Mouse (Mus musculus) embryonic stem cell, embryonic (primary cell): ENCODE data around the gene Rgl2.

Experiments
- CTCF ChIA-PET, 4 experiments: fragments of 300-600 bp in 2 of 4; fragments of 350-600 bp in 2 of 4; sonication (Branson Sonifier 250); formaldehyde crosslinking; loops; one replicate each; lab custom pipeline; 2022; ENCODE audit warnings: inconsistent platforms in 2 of 4; lab: Charles Lee
- POLR2A ChIA-PET, 4 experiments: fragments of 300-600 bp in 2 of 4; fragments of 350-600 bp in 2 of 4; sonication (Branson Sonifier 250); formaldehyde crosslinking; loops; one replicate each; lab custom pipeline; 2022; ENCODE audit warnings: antibody characterized with exemption in 4 of 4, inconsistent platforms in 1 of 4; lab: Charles Lee

Rgl2 gene

GRCm38 (mm10) chr17:33911813-33912414 is 17.4 kb upstream of the Rgl2 start:
- ChIA-PET CTCF (interaction anchor here (0.6 to 5.2 kb wide), 12 partner anchors 12 to 110 kb away, joined by 3 to 51 read pairs (median 4); partner anchors contain the start of gene Rgl2 (in 1 of the 4)), POLR2A (interaction anchor here (0.5 to 13.1 kb wide), 24 partner anchors 8 to 152 kb away, joined by 3 to 258 read pairs (median 6); partner anchors contain the start of genes B3galt4 (in 4 of the 4), Ndufa7 (in 2 of the 4), Pfdn6 (in 2 of the 4) and Rps18 (in 2 of the 4))

GRCm38 (mm10) chr17:33913264-33913663 is 16.1 kb upstream of the Rgl2 start:
- ChIA-PET POLR2A (interaction anchor here in 3 of 4 experiments (0.6 to 13.1 kb wide), 16 partner anchors 9 to 153 kb away, joined by 3 to 258 read pairs (median 6); partner anchors contain the start of genes B3galt4 (in 3 of the 3), Ndufa7 (in 2 of the 3), Rps18 (in 2 of the 3) and Rps28 (in 2 of the 3)), CTCF (interaction anchor here (0.6 to 5.2 kb wide), 8 partner anchors 10 to 1181 kb away, joined by 3 to 51 read pairs (median 4); no protein-coding TSS in a partner anchor)

- ChIA-PET CTCF (interaction anchor here in 3 of 4 experiments (0.6 to 3.5 kb wide), 5 partner anchors 11 to 1182 kb away, joined by 3 to 31 read pairs (median 10); no protein-coding TSS in a partner anchor), POLR2A (interaction anchor here in 3 of 4 experiments (0.7 to 13.1 kb wide), 11 partner anchors 6 to 922 kb away, joined by 3 to 258 read pairs (median 44); partner anchors contain the start of genes B3galt4 (in 2 of the 3), Daxx (in 1 of the 3), Kifc1 (in 1 of the 3) and Rgl2 (in 1 of the 3))
Observed at GRCm38 (mm10) chr17:33913905-33914304, 15.4 kb upstream of the Rgl2 start.

GRCm38 (mm10) chr17:33914969-33915391 is 14.4 kb upstream of the Rgl2 start:
- ChIA-PET POLR2A (interaction anchor here (0.6 to 13.1 kb wide), 49 partner anchors 7 to 455 kb away, joined by 3 to 258 read pairs (median 7); partner anchors contain the start of genes B3galt4 (in 3 of the 4), H2-DMa (in 3 of the 4), Rgl2 (in 3 of the 4) and Rps18 (in 3 of the 4)), CTCF (interaction anchor here (0.6 to 3.5 kb wide), 17 partner anchors 8 to 1202 kb away, joined by 3 to 31 read pairs (median 5); partner anchors contain the start of gene Kifc1 (in 1 of the 4))

- POLR2A ChIA-PET: interaction anchor here (0.5 to 13.1 kb wide), 73 partner anchors 8 to 455 kb away, joined by 3 to 258 read pairs (median 6); partner anchors contain the start of genes B3galt4 (in 3 of the 4), H2-DMa (in 3 of the 4), Ndufa7 (in 3 of the 4) and Rgl2 (in 3 of the 4)
- CTCF ChIA-PET: interaction anchor here (0.6 to 3.5 kb wide), 22 partner anchors 8 to 193 kb away, joined by 3 to 31 read pairs (median 4); partner anchors contain the start of genes Kifc1 (in 1 of the 4), Rxrb (in 1 of the 4) and Slc39a7 (in 1 of the 4)
Observed at GRCm38 (mm10) chr17:33915671-33916250, 13.6 kb upstream of the Rgl2 start, which contains the start of the genes Tapbp and Zbtb22. TSS of gene Tapbp (plus strand) at chr17:33915899. TSS of gene Zbtb22 (plus strand) at chr17:33915904.

- POLR2A ChIA-PET: interaction anchor here (0.5 to 13.1 kb wide), 64 partner anchors 8 to 330 kb away, joined by 3 to 258 read pairs (median 6); partner anchors contain the start of genes B3galt4 (in 3 of the 4), H2-DMa (in 3 of the 4), Ndufa7 (in 3 of the 4) and Rps18 (in 3 of the 4)
- CTCF ChIA-PET: interaction anchor here in 3 of 4 experiments (0.6 to 3.5 kb wide), 15 partner anchors 8 to 115 kb away, joined by 3 to 31 read pairs (median 4); partner anchors contain the start of genes Kifc1 (in 1 of the 3), Rxrb (in 1 of the 3) and Slc39a7 (in 1 of the 3)
Observed at GRCm38 (mm10) chr17:33916294-33916693, 13.0 kb upstream of the Rgl2 start.

- CTCF ChIA-PET: interaction anchor here in 3 of 4 experiments (0.8 to 3.5 kb wide), 5 partner anchors 8 to 52 kb away, joined by 3 to 31 read pairs (median 4); partner anchors contain the start of gene Daxx (in 1 of the 3)
- POLR2A ChIA-PET: interaction anchor here in 3 of 4 experiments (0.5 to 13.1 kb wide), 36 partner anchors 8 to 205 kb away, joined by 3 to 258 read pairs (median 11); partner anchors contain the start of genes B3galt4 (in 3 of the 3), Ndufa7 (in 3 of the 3), Rps18 (in 3 of the 3) and Rps28 (in 3 of the 3)
Observed at GRCm38 (mm10) chr17:33916847-33917655, 12.3 kb upstream of the Rgl2 start.

GRCm38 (mm10) chr17:33917656-33918292 is 11.6 kb upstream of the Rgl2 start:
- CTCF ChIA-PET: interaction anchor here in 2 of 4 experiments (0.6 to 0.8 kb wide), 2 partner anchors 9 to 78 kb away, joined by 4 read pairs; partner anchors contain the start of gene Daxx (in 1 of the 2)
- POLR2A ChIA-PET: interaction anchor here in 3 of 4 experiments (0.7 to 13.1 kb wide), 12 partner anchors 8 to 234 kb away, joined by 7 to 258 read pairs (median 42); partner anchors contain the start of genes B3galt4 (in 2 of the 3), Daxx (in 2 of the 3), Rgl2 (in 2 of the 3) and Ndufa7 (in 1 of the 3)

GRCm38 (mm10) chr17:33918293-33919203 is 10.8 kb upstream of the Rgl2 start:
- ChIA-PET CTCF (interaction anchor here in 3 of 4 experiments (0.6 to 2.1 kb wide), 15 partner anchors 8 to 275 kb away, joined by 3 to 18 read pairs (median 4); partner anchors contain the start of genes Daxx (in 1 of the 3), Kank3 (in 1 of the 3), Kifc1 (in 1 of the 3) and Rgl2 (in 1 of the 3)), POLR2A (interaction anchor here in 3 of 4 experiments (0.7 to 6.2 kb wide), 36 partner anchors 8 to 235 kb away, joined by 3 to 79 read pairs (median 6); partner anchors contain the start of genes Daxx (in 3 of the 3), Rgl2 (in 3 of the 3), Cd320 (in 2 of the 3) and Ndufa7 (in 2 of the 3))

GRCm38 (mm10) chr17:33919351-33920281 is 9.7 kb upstream of the Rgl2 start:
- CTCF ChIA-PET: interaction anchor here in 3 of 4 experiments (0.7 to 2.1 kb wide), 12 partner anchors 9 to 276 kb away, joined by 3 to 18 read pairs (median 4); partner anchors contain the start of genes Daxx (in 1 of the 3), Kank3 (in 1 of the 3), Kifc1 (in 1 of the 3) and Rgl2 (in 1 of the 3)
- POLR2A ChIA-PET: interaction anchor here in 3 of 4 experiments (0.6 to 6.2 kb wide), 36 partner anchors 10 to 234 kb away, joined by 3 to 79 read pairs (median 4); partner anchors contain the start of genes Daxx (in 3 of the 3), Rgl2 (in 3 of the 3), B3galt4 (in 2 of the 3) and Cd320 (in 2 of the 3)

- CTCF ChIA-PET: interaction anchor here in 3 of 4 experiments (0.5 to 6.7 kb wide), 8 partner anchors 10 to 211 kb away, joined by 3 to 51 read pairs (median 6); partner anchors contain the start of gene Daxx (in 1 of the 3)
- POLR2A ChIA-PET: interaction anchor here in 3 of 4 experiments (1.1 to 6.8 kb wide), 19 partner anchors 9 to 161 kb away, joined by 3 to 79 read pairs (median 7); partner anchors contain the start of genes Daxx (in 3 of the 3), Ndufa7 (in 2 of the 3), Rgl2 (in 2 of the 3) and Rps18 (in 2 of the 3)
Observed at GRCm38 (mm10) chr17:33920282-33921097, 8.9 kb upstream of the Rgl2 start.

GRCm38 (mm10) chr17:33921361-33921760 is 8.0 kb upstream of the Rgl2 start:
- CTCF ChIA-PET: interaction anchor here in 3 of 4 experiments (0.6 to 6.7 kb wide), 8 partner anchors 10 to 101 kb away, joined by 3 to 51 read pairs (median 5); partner anchors contain the start of gene Daxx (in 2 of the 3)
- POLR2A ChIA-PET: interaction anchor here in 1 of 4 experiments (1.1 to 6.8 kb wide), 4 partner anchors 12 to 98 kb away, joined by 4 to 57 read pairs (median 25); partner anchors contain the start of genes Daxx, Ndufa7, Rps18 and Rps28
